Mouse (Mus musculus) activated CD4-positive, CD25-positive, alpha-beta regulatory T cell (primary cell): Measurements from ENCODE around the gene Tmprss11a. TPM values are rescaled to one million over a fixed set of nuclear protein-coding genes. Genes with fewer than 3 reads are reported as not detected.

Experiments
- polyA plus RNA-seq, 2 experiments: library from polyadenylated mRNA; unstranded; fragments of 100-300 nt; shearing (Covaris generic); gene quantifications; one replicate each; pipeline ENCODE4 v1.2.1; 2017

The Tmprss11a gene
- under 1 TPM in 1 of 2 experiments, not detected in 1; 0.57 TPM for polyA plus RNA-seq

DNA sequence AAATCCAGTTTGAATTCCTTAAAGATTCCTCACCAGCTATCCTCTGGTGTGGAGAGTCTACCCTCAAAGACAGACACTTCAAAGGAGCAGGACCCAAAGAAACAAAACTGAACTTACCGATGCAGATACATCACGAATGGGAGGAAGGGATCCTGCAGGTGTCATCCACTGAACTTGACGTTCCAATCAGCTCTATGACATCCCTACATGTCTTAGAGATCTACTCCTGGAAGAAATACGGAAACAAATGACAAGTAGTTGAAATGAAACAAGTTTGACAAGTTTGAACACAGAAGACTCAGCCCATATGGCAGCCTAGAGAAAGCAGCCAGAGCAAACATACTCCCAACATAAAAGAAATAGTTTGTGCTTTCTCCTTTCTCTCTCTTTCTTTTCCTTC, at the start of gene Tmprss11a:
Gene Tmprss11a (minus strand): TSS at position 101 of the 400 bp plus-strand sequence.

DNA sequence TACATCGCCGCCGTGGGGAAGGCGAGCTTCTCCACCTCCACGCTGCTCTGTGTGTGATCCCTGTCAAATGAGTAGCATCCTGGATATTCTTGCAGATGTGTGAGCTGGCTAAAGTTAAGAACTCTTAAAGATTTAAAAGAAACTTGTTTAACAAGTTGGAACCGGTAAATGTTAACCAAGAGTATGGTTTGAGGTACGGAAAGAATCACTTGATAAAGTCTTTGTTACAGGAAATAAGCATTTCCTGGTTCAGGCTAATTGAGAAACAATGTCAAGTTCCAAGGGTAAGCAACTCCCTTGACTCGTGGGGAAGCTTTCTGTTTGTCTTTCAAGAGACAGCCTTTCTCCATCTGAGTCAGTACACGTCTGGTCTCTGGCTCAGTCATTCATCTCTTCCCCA, 49.7 kb upstream of the Tmprss11a start, which contains the start of gene Tmprss11g:
Gene Tmprss11g (minus strand): TSS at position 101 of the 400 bp plus-strand sequence.

DNA sequence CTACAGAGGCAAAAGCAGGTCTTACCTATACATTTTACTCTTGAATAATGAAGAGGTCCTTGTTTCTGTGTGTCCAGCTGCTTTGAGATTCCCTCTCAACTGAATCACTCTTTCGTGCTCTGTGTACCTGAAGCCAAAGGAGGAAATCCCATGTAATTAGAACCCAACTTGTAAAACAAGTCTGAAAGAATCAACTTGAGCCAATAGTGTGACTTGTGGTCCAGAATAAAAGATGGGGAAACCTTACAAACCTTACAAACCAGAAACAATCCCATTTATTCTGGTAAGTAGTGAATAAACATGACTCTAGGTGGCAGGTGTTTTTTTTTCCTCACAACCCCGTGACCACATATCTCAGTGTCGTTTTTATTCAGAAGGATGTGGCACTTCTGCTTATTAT, 95.5 kb downstream of the Tmprss11a start, which contains the start of gene Tmprss11d:
Gene Tmprss11d (minus strand): TSS at position 101 of the 400 bp plus-strand sequence.

Other genes starting within 250 kb of the Tmprss11a start
- gene Tmprss11c, start 179.7 kb downstream of the Tmprss11a start, polyA plus RNA-seq: not detected
- gene Tmprss11d, start 95.6 kb downstream of the Tmprss11a start, polyA plus RNA-seq: under 1 TPM in 1 of 2 experiments, not detected in 1; 0.34 TPM
- not detected for gene Tmprss11g, start 49.6 kb upstream of the Tmprss11a start, polyA plus RNA-seq
- under 1 TPM; 0.05 to 0.16 TPM for gene Tmprss11f, start 163.4 kb upstream of the Tmprss11a start, polyA plus RNA-seq
- gene Tmprss11b, start 207.4 kb upstream of the Tmprss11a start, polyA plus RNA-seq: not detected